Mouse (Mus musculus): Measurements from ENCODE around the gene Rnf220. TPM values are rescaled to one million over a fixed set of nuclear protein-coding genes. Genes with fewer than 3 reads are reported as not detected.
A peak's percentile ranks its signal among the peaks of the same experiment; 100 is the strongest.

The Rnf220 gene
- 37.4 and 38.2 TPM in 2 replicates for polyA plus RNA-seq (2012; ENCODE audit: insufficient read depth, low replicate concordance)

DNA sequence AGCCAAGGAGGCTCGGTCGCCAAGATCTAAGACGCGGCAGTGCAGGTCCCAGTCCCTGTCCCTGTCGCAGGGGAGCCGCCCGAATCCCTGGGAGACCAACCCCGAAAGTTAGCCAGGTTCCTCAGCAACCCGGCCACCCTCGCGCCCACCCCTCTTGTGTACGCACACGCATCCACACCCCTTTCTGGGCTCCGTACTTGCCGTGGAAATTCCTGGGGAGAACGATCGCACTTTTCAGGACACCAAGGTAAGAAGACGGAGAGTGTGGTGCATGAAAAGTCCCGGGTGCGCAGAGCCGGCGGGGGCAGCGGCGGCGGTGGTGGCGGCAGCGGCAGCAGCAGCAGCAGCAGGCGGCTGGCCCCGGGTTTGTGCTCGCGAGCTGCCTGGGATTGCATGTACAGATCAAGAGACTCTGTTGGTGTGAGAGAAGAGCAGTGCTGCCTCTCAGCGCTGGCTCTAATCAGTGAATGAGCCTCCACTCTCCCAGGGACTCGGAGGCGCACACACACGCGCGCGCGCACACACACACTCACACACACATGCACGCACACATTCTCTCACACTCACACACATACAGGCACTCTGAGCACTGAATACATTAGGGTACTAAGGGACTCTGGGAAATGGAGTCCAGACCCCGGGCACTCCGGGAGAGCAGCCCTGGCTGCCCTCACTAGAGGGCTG is at the start of gene Rnf220:
Rnf220 (minus strand) TSS at position 571 of the 684 bp plus-strand sequence.
- Histone ChIP-seq H3K9me3 (peaks cover 22% of the 10 kb centered on the region), H3K4me3 (replicated peaks) (peak within 1 kb of the TSS; percentile 85), H3K4me1 (peaks cover 39% of the 10 kb centered on the region), H3K36me3 (replicated peaks; ENCODE audit: low read length) (no peaks in the 10 kb centered on the region), H3K27me3 (replicated peaks) (peaks cover 92% of the 10 kb centered on the region)
- no peak for TF ChIP-seq GATA1 (IDR thresholded peaks at IDR 0.05; ENCODE audit: borderline replicate concordance, low read length)
- TF ChIP-seq FLI1 (IDR thresholded peaks at IDR 0.05; ENCODE audit: low read length): no peak

DNA sequence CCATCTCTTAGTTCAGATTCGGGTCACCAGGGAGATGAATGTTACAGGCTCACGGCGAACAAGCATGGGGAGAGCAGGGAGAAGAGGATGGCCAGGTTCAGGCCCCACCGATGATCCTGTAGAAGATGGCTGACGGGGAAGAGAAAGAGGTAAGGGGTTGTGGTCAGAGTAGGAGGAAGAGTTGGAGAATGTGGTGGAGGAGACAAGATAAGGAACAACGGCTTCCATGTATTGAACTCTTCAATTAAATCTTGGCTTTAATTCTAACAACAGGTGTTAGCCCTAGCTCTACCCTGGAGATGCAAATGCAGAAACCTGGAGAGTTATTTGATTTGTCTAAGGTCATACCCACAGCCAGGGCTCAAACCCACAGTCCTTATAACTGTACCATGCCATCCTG is 49.8 kb upstream of the Rnf220 start:
- Histone ChIP-seq H3K27me3 (replicated peaks) (peaks cover 30% of the 10 kb centered on the region), H3K36me3 (replicated peaks; ENCODE audit: low read length) (no peaks in the 10 kb centered on the region), H3K4me3 (replicated peaks) (no peak overlapping the region), H3K4me1 (peaks cover 27% of the 10 kb centered on the region), H3K9me3 (no peaks in the 10 kb centered on the region)
- TF ChIP-seq GATA1 (IDR thresholded peaks at IDR 0.05; ENCODE audit: borderline replicate concordance, low read length): no peak
- no peak for TF ChIP-seq FLI1 (IDR thresholded peaks at IDR 0.05; ENCODE audit: low read length)

DNA sequence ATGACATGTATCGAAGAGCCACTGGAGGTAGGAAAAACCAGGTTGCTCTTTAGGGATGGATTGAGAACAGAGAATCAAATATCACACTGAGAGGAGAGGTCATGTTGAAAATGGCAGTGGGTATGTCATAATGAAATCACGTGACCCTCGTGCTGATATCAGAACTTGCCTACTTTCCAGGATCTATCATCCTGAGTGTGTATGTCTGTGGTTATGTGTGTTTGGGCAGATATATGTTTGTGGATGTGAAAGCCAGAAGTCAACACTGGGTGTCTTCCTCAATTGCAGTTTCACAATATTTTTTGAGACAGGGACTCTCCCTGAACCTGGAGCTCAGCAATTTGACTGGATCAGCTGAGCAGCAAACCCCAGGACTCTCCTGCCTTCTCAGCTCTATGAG is 48.6 kb upstream of the Rnf220 start:
- Histone ChIP-seq H3K4me1 (peaks cover 16% of the 10 kb centered on the region), H3K27me3 (replicated peaks) (peaks cover 33% of the 10 kb centered on the region), H3K4me3 (replicated peaks) (no peak overlapping the region), H3K36me3 (replicated peaks; ENCODE audit: low read length) (no peaks in the 10 kb centered on the region), H3K9me3 (no peaks in the 10 kb centered on the region)
- TF ChIP-seq FLI1 (IDR thresholded peaks at IDR 0.05; ENCODE audit: low read length) (no peak), GATA1 (IDR thresholded peaks at IDR 0.05; ENCODE audit: borderline replicate concordance, low read length) (no peak)

DNA sequence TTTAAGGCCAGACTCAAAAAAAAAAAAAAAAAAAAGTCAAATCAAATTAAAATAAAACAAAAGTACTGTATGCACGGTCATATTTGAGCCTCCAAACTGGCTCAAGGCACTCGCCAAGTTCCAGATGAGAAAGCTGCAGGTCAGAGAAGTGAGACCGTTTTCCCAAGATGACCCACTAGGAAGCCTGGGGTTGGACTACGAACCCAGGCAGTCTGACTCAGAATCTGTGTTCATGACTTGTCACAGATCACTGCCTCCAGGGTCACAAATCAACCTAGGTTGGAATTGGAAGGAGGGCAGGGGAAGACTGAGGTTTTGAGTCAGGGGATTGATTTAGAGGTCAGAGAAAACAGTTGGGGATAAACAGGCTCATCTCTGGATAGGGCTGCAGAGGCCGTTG is 43.7 kb upstream of the Rnf220 start:
- Histone ChIP-seq H3K9me3 (no peaks in the 10 kb centered on the region), H3K36me3 (replicated peaks; ENCODE audit: low read length) (no peaks in the 10 kb centered on the region), H3K27me3 (replicated peaks) (peaks cover 63% of the 10 kb centered on the region), H3K4me3 (replicated peaks) (no peak overlapping the region), H3K4me1 (peaks cover 6% of the 10 kb centered on the region)
- TF ChIP-seq FLI1 (IDR thresholded peaks at IDR 0.05; ENCODE audit: low read length): no peak
- TF ChIP-seq GATA1 (IDR thresholded peaks at IDR 0.05; ENCODE audit: borderline replicate concordance, low read length): no peak

DNA sequence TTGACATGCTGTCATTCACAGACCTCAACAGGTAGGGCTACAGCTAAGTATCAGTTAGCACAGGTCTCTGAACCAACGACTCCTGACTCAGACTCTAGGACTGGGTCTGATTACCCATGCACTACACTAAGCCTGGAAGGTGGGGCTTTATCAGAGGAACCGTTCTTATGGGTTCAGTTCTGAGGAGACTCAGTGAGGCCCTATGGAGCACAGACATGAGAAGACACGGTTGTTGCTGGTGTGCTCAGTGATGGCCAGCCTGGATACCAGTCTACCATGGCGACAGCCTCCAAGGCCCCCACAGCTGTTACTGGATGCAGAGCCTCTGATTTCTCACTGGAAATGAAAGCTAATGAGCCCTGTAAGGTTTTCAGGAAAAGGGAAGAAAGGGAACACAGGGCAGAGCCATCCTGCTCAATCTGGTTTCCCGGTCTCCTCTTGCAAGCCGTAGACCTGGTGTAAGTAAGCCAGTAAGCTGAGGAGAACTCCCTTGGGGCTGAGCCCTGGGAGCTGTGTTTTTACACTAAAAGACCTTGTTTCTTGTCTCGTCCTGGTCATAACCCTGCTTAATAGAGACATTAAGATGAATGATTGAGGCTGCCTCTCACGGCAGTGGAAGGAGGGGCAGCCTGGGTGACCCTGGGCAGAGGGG is 42.6 kb upstream of the Rnf220 start:
- Histone ChIP-seq H3K36me3 (replicated peaks; ENCODE audit: low read length) (no peaks in the 10 kb centered on the region), H3K27me3 (replicated peaks) (peaks cover 63% of the 10 kb centered on the region), H3K4me3 (replicated peaks) (no peak overlapping the region), H3K9me3 (no peaks in the 10 kb centered on the region), H3K4me1 (no peaks in the 10 kb centered on the region; the same call in 1 of the 2 replicates)
- TF ChIP-seq GATA1 (IDR thresholded peaks at IDR 0.05; ENCODE audit: borderline replicate concordance, low read length) (no peak), FLI1 (IDR thresholded peaks at IDR 0.05; ENCODE audit: low read length) (no peak)

DNA sequence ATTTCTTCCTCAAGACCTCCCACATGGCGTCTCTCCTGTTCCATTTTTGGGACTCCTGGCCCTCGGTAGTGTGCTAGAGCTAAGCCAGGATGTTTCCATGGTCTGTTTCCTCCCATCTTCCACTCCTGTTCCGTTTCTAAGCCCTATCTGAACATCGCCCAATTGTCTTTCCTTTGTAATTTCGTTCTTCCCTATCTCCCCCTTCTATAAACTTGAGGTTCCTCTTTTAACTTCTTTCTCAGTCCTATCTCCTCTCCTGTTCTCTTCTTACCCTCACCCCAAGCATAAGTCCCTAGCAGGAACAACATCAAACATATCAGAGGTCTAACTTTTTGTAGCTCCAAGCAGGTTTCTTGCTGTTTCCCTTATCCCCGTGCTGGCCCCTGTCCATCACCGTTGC is 40.1 kb upstream of the Rnf220 start:
- Histone ChIP-seq H3K9me3 (no peaks in the 10 kb centered on the region), H3K27me3 (replicated peaks) (peaks cover 61% of the 10 kb centered on the region), H3K36me3 (replicated peaks; ENCODE audit: low read length) (no peaks in the 10 kb centered on the region), H3K4me3 (replicated peaks) (no peak overlapping the region), H3K4me1 (no peaks in the 10 kb centered on the region; the same call in 1 of the 2 replicates)
- TF ChIP-seq GATA1 (IDR thresholded peaks at IDR 0.05; ENCODE audit: borderline replicate concordance, low read length) (no peak), FLI1 (IDR thresholded peaks at IDR 0.05; ENCODE audit: low read length) (no peak)

DNA sequence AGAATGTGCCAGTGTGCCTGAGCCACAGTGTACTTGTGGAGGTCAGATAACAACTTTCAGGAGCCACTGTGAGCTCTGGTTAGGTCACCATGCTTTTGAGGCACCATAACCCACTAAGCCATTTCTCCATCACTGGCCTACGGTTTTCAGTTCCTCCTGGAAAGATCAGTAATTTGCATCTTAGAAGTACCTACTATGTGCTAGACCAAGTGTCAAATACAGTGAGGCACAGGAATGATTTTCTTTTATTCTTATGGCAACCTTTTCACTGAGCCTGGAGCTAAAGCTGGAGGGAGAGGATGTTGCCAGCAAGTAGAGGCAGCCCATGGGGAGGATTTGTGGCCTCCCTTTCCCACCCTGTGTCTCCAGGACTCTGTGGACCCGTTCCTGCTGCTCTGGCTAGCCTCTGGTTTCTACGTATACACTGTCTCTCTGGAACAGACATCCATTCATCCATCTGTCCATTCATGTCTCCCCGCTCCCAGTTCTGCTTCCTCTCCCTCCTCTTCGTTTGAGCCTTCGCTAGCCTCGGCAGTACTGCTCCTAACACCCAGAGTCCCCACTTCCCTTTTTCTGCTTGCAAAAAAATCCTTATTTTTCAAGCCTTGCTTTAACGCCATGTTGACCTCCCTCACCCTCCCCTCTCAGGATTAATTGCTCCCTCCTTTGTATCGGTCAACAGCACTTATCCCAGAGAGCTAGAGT is 38.8 kb upstream of the Rnf220 start:
- H3K4me1 ChIP-seq: no peaks in the 10 kb centered on the region; the same call in 1 of the 2 replicates
- no peaks in the 10 kb centered on the region for H3K9me3 ChIP-seq
- H3K4me3 ChIP-seq (replicated peaks): no peak overlapping the region
- H3K27me3 ChIP-seq (replicated peaks): peaks cover 66% of the 10 kb centered on the region
- H3K36me3 ChIP-seq (replicated peaks; ENCODE audit: low read length): no peaks in the 10 kb centered on the region
- TF ChIP-seq GATA1 (IDR thresholded peaks at IDR 0.05; ENCODE audit: borderline replicate concordance, low read length) (no peak), FLI1 (IDR thresholded peaks at IDR 0.05; ENCODE audit: low read length) (no peak)

DNA sequence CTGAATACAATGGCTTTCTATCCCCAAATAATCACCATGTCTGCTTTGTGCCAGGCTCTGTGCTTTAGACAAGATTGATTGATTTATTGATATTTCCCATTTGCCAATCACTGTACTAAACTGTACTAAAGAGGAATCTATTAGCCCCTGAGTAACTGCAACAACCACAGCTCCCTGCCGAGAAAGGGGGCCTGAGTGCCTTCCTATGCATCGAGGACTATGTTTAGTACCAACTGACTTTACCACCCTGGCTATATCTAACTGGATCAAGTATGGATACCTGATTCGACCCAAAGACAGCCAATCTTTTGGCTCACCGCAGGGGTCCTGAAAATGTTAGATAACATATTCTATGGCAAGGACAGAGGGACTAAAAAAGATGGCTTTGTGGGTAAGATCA is 33.0 kb upstream of the Rnf220 start:
- Histone ChIP-seq H3K36me3 (replicated peaks; ENCODE audit: low read length) (no peaks in the 10 kb centered on the region), H3K4me3 (replicated peaks) (no peak overlapping the region), H3K27me3 (replicated peaks) (peaks cover 72% of the 10 kb centered on the region), H3K4me1 (peaks cover 4% of the 10 kb centered on the region; the same call in 1 of the 2 replicates), H3K9me3 (no peaks in the 10 kb centered on the region)
- no peak for TF ChIP-seq FLI1 (IDR thresholded peaks at IDR 0.05; ENCODE audit: low read length)
- TF ChIP-seq GATA1 (IDR thresholded peaks at IDR 0.05; ENCODE audit: borderline replicate concordance, low read length): no peak

DNA sequence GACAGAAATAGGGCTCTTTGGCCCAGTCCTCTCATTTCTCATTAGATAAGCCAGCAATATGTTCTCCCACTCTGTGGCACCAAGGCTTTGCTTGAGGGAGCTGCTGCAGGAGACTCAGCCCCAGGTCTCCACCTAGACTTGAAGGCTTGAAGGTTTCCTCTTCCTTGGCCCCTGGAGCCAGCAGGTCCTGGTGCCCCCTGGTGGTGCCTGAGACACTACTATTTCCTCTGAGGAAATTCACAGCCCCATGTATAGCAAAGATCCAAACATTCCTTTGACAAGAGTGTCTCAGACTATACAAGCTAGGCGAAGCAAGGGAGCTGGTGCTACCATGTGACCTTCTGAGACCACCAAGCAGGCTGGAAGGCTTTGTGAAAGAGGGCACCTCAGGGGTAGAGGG is 31.1 kb upstream of the Rnf220 start:
- Histone ChIP-seq H3K9me3 (no peaks in the 10 kb centered on the region), H3K4me1 (peaks cover 4% of the 10 kb centered on the region; the same call in 1 of the 2 replicates), H3K36me3 (replicated peaks; ENCODE audit: low read length) (no peaks in the 10 kb centered on the region), H3K27me3 (replicated peaks) (peaks cover 71% of the 10 kb centered on the region), H3K4me3 (replicated peaks) (no peak overlapping the region)
- TF ChIP-seq FLI1 (IDR thresholded peaks at IDR 0.05; ENCODE audit: low read length) (no peak), GATA1 (IDR thresholded peaks at IDR 0.05; ENCODE audit: borderline replicate concordance, low read length) (no peak)

Measured in megakaryocyte, embryonic 14.5 days (primary cell).